Mouse (Mus musculus): ENCODE measurements at regions not wholly inside any gene's neighbourhood (a gene's known extent, or its start where the extent isn't known, plus 50 kb on each side); places are given as distances from the start of the nearest gene placed in this dataset.

- TF ChIP-seq CTCF (IDR thresholded peaks at IDR 0.05) (no peak), EP300 (IDR thresholded peaks at IDR 0.05) (no peak)
These were observed 116.6 kb upstream of the Irx5 start for GRCm38 (mm10) chr8:92240686-92241275.

Data from lung, postnatal 0 days (tissue).